Mouse (Mus musculus) thymus, adult 2 months (tissue): ENCODE results near the gene Tedc2. TPM values are rescaled to one million over a fixed set of nuclear protein-coding genes. Genes with fewer than 3 reads are reported as not detected.

ENCODE experiments used
- DNase-seq: peaks from one replicate; pipeline ENCODE4 v3.0.0; 2021
- H3K27ac ChIP-seq: fragments of 200-500 bp; 2 replicates; pipeline ENCODE4 v1.5.1; 2012; ENCODE audit warnings: low read length, control low read depth; ENCODE audit not compliant: control insufficient read depth, insufficient read depth
- H3K27me3 ChIP-seq: fragments of 200-500 bp; 2 replicates; pipeline ENCODE4 v1.6.1; 2012; ENCODE audit warnings: mild to moderate bottlenecking, low read length, moderate library complexity, mixed read lengths; ENCODE audit not compliant: control insufficient read depth, insufficient read depth
- H3K36me3 ChIP-seq: fragments of 200-500 bp; 2 replicates; pipeline ENCODE4 v1.6.1; 2012; ENCODE audit warnings: mild to moderate bottlenecking, low read length, moderate library complexity; ENCODE audit not compliant: control insufficient read depth, insufficient read depth
- H3K4me1 ChIP-seq: fragments of 200-500 bp; replicated peaks from 2 replicates; pipeline ENCODE4 v1.6.1; 2012; ENCODE audit warnings: low read length; ENCODE audit not compliant: control insufficient read depth, insufficient read depth
- H3K4me3 ChIP-seq: fragments of 200-500 bp; 2 replicates; pipeline ENCODE4 v1.5.1; 2012; ENCODE audit warnings: mild to moderate bottlenecking, low read length, control low read depth, moderate library complexity; ENCODE audit not compliant: control insufficient read depth, insufficient read depth
- CTCF ChIP-seq: fragments of 200-500 bp; IDR thresholded peaks from 2 replicates; pipeline ENCODE4 v1.5.1; 2012; ENCODE audit warnings: mild to moderate bottlenecking, control low read depth, low read length, moderate library complexity, borderline replicate concordance; ENCODE audit not compliant: control insufficient read depth, poor library complexity, insufficient read depth; ENCODE audit errors: extremely low read depth
- POLR2A ChIP-seq: fragments of 200-500 bp; IDR thresholded peaks from 2 replicates; pipeline ENCODE4 v1.6.1; 2012; ENCODE audit warnings: mild to moderate bottlenecking, low read length, control low read depth, moderate library complexity; ENCODE audit not compliant: control insufficient read depth, poor library complexity, insufficient read depth; ENCODE audit errors: extremely low read depth
- WGBS: fragments of 180-500 bp; shearing (Covaris S2); methylation state at CpG from one replicate; pipeline ENCODE4 v1.1.7; 2018; 5-methylcytosine and 5-hydroxymethylcytosine counted together
- polyA plus RNA-seq: library from polyadenylated mRNA; depleted of rRNA; stranded (reverse); fragments of >200 nt; gene quantifications from 2 replicates; pipeline ENCODE4 v1.2.3, GENCODE M21; 2012

Gene Tedc2
- polyA plus RNA-seq, 1 experiment, result 20.0 TPM

- no peak overlapping the region for H3K4me3 ChIP-seq
- no peak overlapping the region for H3K27ac ChIP-seq
- DNase-seq, result no peak
- peaks cover 89% of the 10 kb centered on the region for H3K36me3 ChIP-seq
- no peaks in the 10 kb centered on the region for H3K4me1 ChIP-seq
- no peaks in the 10 kb centered on the region for H3K27me3 ChIP-seq
- TF ChIP-seq CTCF (no peak), POLR2A (no peak)
- WGBS, result 98% methylated on average over 7 of the region's 7 CpGs
Measured at GRCm38 (mm10) chr17:24236921-24237320, 16.3 kb upstream of the Tedc2 start.

- no peaks in the 10 kb centered on the region for H3K4me1 ChIP-seq
- H3K4me3 ChIP-seq, result no peak overlapping the region
- no peak overlapping the region for H3K27ac ChIP-seq
- no peak for TF ChIP-seq CTCF
- no peak for TF ChIP-seq POLR2A
- DNase-seq, result no peak
- peaks cover 89% of the 10 kb centered on the region for H3K36me3 ChIP-seq
- WGBS, result 100% methylated on average over 1 of the region's 1 CpGs
- H3K27me3 ChIP-seq, result no peaks in the 10 kb centered on the region
Measured at GRCm38 (mm10) chr17:24236479-24236878, 15.8 kb upstream of the Tedc2 start.

GRCm38 (mm10) chr17:24227941-24228340 lies 7.3 kb upstream of the Tedc2 start:
- no peak overlapping the region for H3K4me3 ChIP-seq
- no peaks in the 10 kb centered on the region for H3K27me3 ChIP-seq
- TF ChIP-seq POLR2A (no peak), CTCF (no peak)
- no peak overlapping the region for H3K27ac ChIP-seq
- WGBS, result 97% methylated on average over 7 of the region's 7 CpGs
- H3K36me3 ChIP-seq, result peaks cover 64% of the 10 kb centered on the region
- H3K4me1 ChIP-seq, result no peaks in the 10 kb centered on the region
- no peak for DNase-seq

- TF ChIP-seq POLR2A (no peak), CTCF (no peak)
- Histone ChIP-seq H3K27me3 (no peaks in the 10 kb centered on the region), H3K4me1 (no peaks in the 10 kb centered on the region), H3K27ac (no peak overlapping the region), H3K4me3 (no peak overlapping the region), H3K36me3 (peaks cover 54% of the 10 kb centered on the region)
- 98% methylated on average over 8 of the region's 8 CpGs for WGBS
- DNase-seq, result no peak
Measured at GRCm38 (mm10) chr17:24226721-24227120, 6.1 kb upstream of the Tedc2 start.

- H3K36me3 ChIP-seq, result peaks cover 47% of the 10 kb centered on the region
Measured at GRCm38 (mm10) chr17:24225851-24226250, 5.2 kb upstream of the Tedc2 start.

GRCm38 (mm10) chr17:24224741-24225140 lies 4.1 kb upstream of the Tedc2 start:
- Histone ChIP-seq H3K4me3 (no peak overlapping the region), H3K4me1 (peaks cover 8% of the 10 kb centered on the region), H3K27ac (no peak overlapping the region), H3K27me3 (no peaks in the 10 kb centered on the region), H3K36me3 (peaks cover 39% of the 10 kb centered on the region; the same call in 1 of the 2 replicates)
- no peak for DNase-seq
- WGBS, result 95% methylated on average over 10 of the region's 10 CpGs
- TF ChIP-seq CTCF, result no peak
- TF ChIP-seq POLR2A, result no peak

More at GRCm38 (mm10) chr17:24225851-24226250, 5.2 kb upstream of the Tedc2 start:
- no peak overlapping the region for H3K27ac ChIP-seq
- no peak for DNase-seq
- TF ChIP-seq CTCF (no peak), POLR2A (no peak)
- H3K4me3 ChIP-seq, result no peak overlapping the region
- peaks cover 3% of the 10 kb centered on the region; the same call in 1 of the 2 replicates for H3K4me1 ChIP-seq
- H3K27me3 ChIP-seq, result no peaks in the 10 kb centered on the region
- 97% methylated on average over 5 of the region's 5 CpGs for WGBS

- peaks cover 29% of the 10 kb centered on the region; the same call in 1 of the 2 replicates for H3K36me3 ChIP-seq
- no peaks in the 10 kb centered on the region for H3K27me3 ChIP-seq
- H3K4me3 ChIP-seq, result no peak overlapping the region
- WGBS, result 99% methylated on average over 5 of the region's 5 CpGs
- H3K27ac ChIP-seq, result no peak overlapping the region
- no peak for DNase-seq
- TF ChIP-seq CTCF (no peak), POLR2A (no peak)
- peaks cover 12% of the 10 kb centered on the region for H3K4me1 ChIP-seq
Measured at GRCm38 (mm10) chr17:24223513-24223912, 2.9 kb upstream of the Tedc2 start.
